Mouse (Mus musculus) CH12.LX (cell line): ENCODE results near the gene Bcdin3d. TPM values are rescaled to one million over a fixed set of nuclear protein-coding genes. Genes with fewer than 3 reads are reported as not detected.

Source experiments
- DNase-seq: peaks from one replicate; pipeline ENCODE4 v3.0.0-alpha.2; 2013; ENCODE audit errors: extremely low read depth
- H3K27ac ChIP-seq: 2 replicates; pipeline ENCODE4 v1.5.1; 2012; ENCODE audit warnings: low read depth, mild to moderate bottlenecking, control low read depth, moderate library complexity; ENCODE audit not compliant: insufficient read depth
- H3K27me3 ChIP-seq: replicated peaks from 2 replicates; pipeline ENCODE3; 2012; ENCODE audit warnings: inconsistent platforms
- H3K36me3 ChIP-seq, 2 experiments: replicated peaks in 1 of 2; 2 replicates each; pipeline versions ENCODE3 to v1.6.1; 2012; ENCODE audit warnings: inconsistent platforms in 1 of 2, low read length in 1 of 2, mild to moderate bottlenecking in 1 of 2, mixed read lengths in 1 of 2, moderate library complexity in 1 of 2; ENCODE audit not compliant: control insufficient read depth in 1 of 2, insufficient read depth in 1 of 2
- H3K4me1 ChIP-seq, 2 experiments: 2 replicates each; pipeline ENCODE4 v1.6.1; 2012; ENCODE audit warnings: inconsistent platforms in 1 of 2, moderate library complexity in 1 of 2; ENCODE audit not compliant: insufficient read depth in 2 of 2, control insufficient read depth in 1 of 2
- H3K4me2 ChIP-seq: 2 replicates; pipeline ENCODE4 v1.6.1; 2012; ENCODE audit warnings: low read depth, mild to moderate bottlenecking, control low read depth; ENCODE audit not compliant: poor library complexity, insufficient read depth, severe bottlenecking
- H3K4me3 ChIP-seq, 3 experiments: fragments of 150-350 bp in 1 of 3; sonication (generic) in 1 of 3; replicated peaks in 1 of 3; 2 replicates each; pipeline versions ENCODE3 to v1.5.1; 2011 to 2012; ENCODE audit warnings: low read depth in 2 of 3, low read length in 2 of 3, mild to moderate bottlenecking in 2 of 3, moderate library complexity in 2 of 3, control low read depth in 1 of 3, improper control_type of control experiment in 1 of 3, inconsistent platforms in 1 of 3, mixed read lengths in 1 of 3; ENCODE audit not compliant: poor library complexity in 1 of 3
- H3K79me2 ChIP-seq: replicated peaks from 2 replicates; pipeline ENCODE4 v1.6.1; 2012; ENCODE audit warnings: mild to moderate bottlenecking, moderate library complexity; ENCODE audit not compliant: control insufficient read depth, poor library complexity, insufficient read depth, severe bottlenecking; ENCODE audit errors: extremely low read depth
- H3K9ac ChIP-seq: 2 replicates; pipeline ENCODE4 v1.6.1; 2012; ENCODE audit warnings: low read depth, mild to moderate bottlenecking, control low read depth, moderate library complexity; ENCODE audit not compliant: insufficient read depth
- H3K9me3 ChIP-seq: replicated peaks from 2 replicates; pipeline ENCODE3; 2012; ENCODE audit warnings: low read length, inconsistent platforms, mixed read lengths
- CHD1 ChIP-seq: IDR thresholded peaks from 2 replicates; pipeline ENCODE4 v1.6.1; 2012; ENCODE audit warnings: low read depth, low read length, improper control_type of control experiment, inconsistent platforms
- CHD2 ChIP-seq: IDR thresholded peaks from 2 replicates; pipeline ENCODE4 v1.6.1; 2011; ENCODE audit warnings: low read length, improper control_type of control experiment
- CTCF ChIP-seq, 2 experiments: IDR thresholded peaks in 1 of 2; conservative IDR thresholded peaks in 1 of 2; 2 replicates each; pipeline ENCODE4 v1.5.1; 2011 to 2012; ENCODE audit warnings: low read depth in 2 of 2, low read length in 2 of 2, improper control_type of control experiment in 1 of 2, inconsistent platforms in 1 of 2, mild to moderate bottlenecking in 1 of 2, moderate library complexity in 1 of 2
- ELF1 ChIP-seq: IDR thresholded peaks from 2 replicates; pipeline ENCODE4 v1.6.1; 2014; ENCODE audit warnings: low read depth, mild to moderate bottlenecking, inconsistent platforms, low read length, improper control_type of control experiment
- ETS1 ChIP-seq: conservative IDR thresholded peaks from 2 replicates; pipeline ENCODE4 v1.6.1; 2012; ENCODE audit warnings: low read depth, mild to moderate bottlenecking, inconsistent platforms, low read length, improper control_type of control experiment, moderate library complexity
- IRF4 ChIP-seq: IDR thresholded peaks from 2 replicates; pipeline ENCODE4 v1.6.1; 2014; ENCODE audit warnings: low read depth, mild to moderate bottlenecking, inconsistent platforms, low read length, improper control_type of control experiment
- JUN ChIP-seq: IDR thresholded peaks from 2 replicates; pipeline ENCODE4 v1.6.1; 2011; ENCODE audit warnings: low read depth, mild to moderate bottlenecking, low read length, improper control_type of control experiment, moderate library complexity; ENCODE audit not compliant: insufficient read depth
- KAT2A ChIP-seq: IDR thresholded peaks from 2 replicates; pipeline ENCODE4 v1.6.1; 2012; ENCODE audit warnings: low read length, improper control_type of control experiment, inconsistent platforms; ENCODE audit not compliant: insufficient replicate concordance
- MAX ChIP-seq: IDR thresholded peaks from 2 replicates; pipeline ENCODE4 v1.6.1; 2011; ENCODE audit warnings: low read length, improper control_type of control experiment
- MEF2A ChIP-seq: IDR thresholded peaks from 2 replicates; pipeline ENCODE4 v1.6.1; 2014; ENCODE audit warnings: low read depth, mild to moderate bottlenecking, inconsistent platforms, low read length, improper control_type of control experiment, borderline replicate concordance
- MXI1 ChIP-seq: IDR thresholded peaks from 2 replicates; pipeline ENCODE4 v1.6.1; 2011; ENCODE audit warnings: mild to moderate bottlenecking, low read depth, low read length, improper control_type of control experiment
- MYC ChIP-seq: IDR thresholded peaks from 2 replicates; pipeline ENCODE4 v1.6.1; 2011; ENCODE audit warnings: low read depth, mild to moderate bottlenecking, improper control_type of control experiment, low read length
- NELFE ChIP-seq: IDR thresholded peaks from 2 replicates; pipeline ENCODE4 v1.6.1; 2011; ENCODE audit warnings: low read depth, low read length, improper control_type of control experiment
- POLR2A ChIP-seq: IDR thresholded peaks from 2 replicates; pipeline ENCODE4 v1.6.1; 2011; ENCODE audit warnings: low read depth, mild to moderate bottlenecking, improper control_type of control experiment, low read length
- RAD21 ChIP-seq: IDR thresholded peaks from 2 replicates; pipeline ENCODE4 v1.6.1; 2011; ENCODE audit warnings: low read depth, mild to moderate bottlenecking, low read length, improper control_type of control experiment, moderate library complexity
- RCOR1 ChIP-seq: conservative IDR thresholded peaks from 2 replicates; pipeline ENCODE4 v1.6.1; 2012; ENCODE audit warnings: low read depth, mild to moderate bottlenecking, inconsistent platforms, low read length, improper control_type of control experiment
- SIN3A ChIP-seq: IDR thresholded peaks from 2 replicates; pipeline ENCODE4 v1.6.1; 2012; ENCODE audit warnings: low read length, improper control_type of control experiment, inconsistent platforms
- SMC3 ChIP-seq: IDR thresholded peaks from 2 replicates; pipeline ENCODE4 v1.6.1; 2011; ENCODE audit warnings: low read depth, low read length, improper control_type of control experiment
- TBP ChIP-seq: conservative IDR thresholded peaks from 2 replicates; pipeline ENCODE4 v1.6.1; 2011; ENCODE audit warnings: low read depth, low read length, improper control_type of control experiment
- TCF12 ChIP-seq: IDR thresholded peaks from 2 replicates; pipeline ENCODE4 v1.6.1; 2014; ENCODE audit warnings: low read depth, mild to moderate bottlenecking, inconsistent platforms, low read length, improper control_type of control experiment
- USF1 ChIP-seq: IDR thresholded peaks from 2 replicates; pipeline ENCODE4 v1.6.1; 2014; ENCODE audit warnings: low read depth, mild to moderate bottlenecking, inconsistent platforms, low read length, improper control_type of control experiment
- ZKSCAN1 ChIP-seq: IDR thresholded peaks from 2 replicates; pipeline ENCODE4 v1.6.1; 2012; ENCODE audit warnings: low read depth, inconsistent platforms, low read length, improper control_type of control experiment, borderline replicate concordance
- ZMIZ1 ChIP-seq: IDR thresholded peaks from 2 replicates; pipeline ENCODE4 v1.6.1; 2012; ENCODE audit warnings: low read depth, mild to moderate bottlenecking, inconsistent platforms, low read length, improper control_type of control experiment
- ZNF384 ChIP-seq: IDR thresholded peaks from 2 replicates; pipeline ENCODE4 v1.6.1; 2012; ENCODE audit warnings: low read depth, low read length, improper control_type of control experiment, inconsistent platforms
- dilution Hi-C: fragments of 300-500 bp; cut with MboI; formaldehyde crosslinking; loops from 2 replicates; pipeline ENCODE4 v1.14.3; 2020; ENCODE audit warnings: low sequenced_read_pairs; ENCODE audit not compliant: extremely low pct_unique_long_range_greater_than_20kb, extremely low pct_ligation_motif_present
- in situ Hi-C: fragments of 300-500 bp; cut with MboI; formaldehyde crosslinking; loops from 3 replicates; pipeline ENCODE4 v1.14.3; 2019; ENCODE audit warnings: low sequenced_read_pairs, low pct_ligation_motif_present, low pct_unique_long_range_greater_than_20kb, mixed read lengths
- polyA plus RNA-seq: library from polyadenylated mRNA; unstranded; fragments of >175 nt; gene quantifications from 2 replicates; pipeline ENCODE4 v1.2.1, GENCODE M21; 2012; ENCODE audit warnings: low read depth; ENCODE audit not compliant: insufficient read length
- total RNA-seq, 2 experiments: library from RNA; depleted of rRNA; stranded (reverse); fragments of 300-350 nt in 1 of 2; fragments of >200 nt in 1 of 2; gene quantifications; 2 replicates each; pipeline ENCODE4 v1.2.3; 2012 to 2014

Gene Bcdin3d
- total and polyA plus RNA-seq, 3 experiments, result 13.8 to 15.3 (median 14.2) TPM

DNA sequence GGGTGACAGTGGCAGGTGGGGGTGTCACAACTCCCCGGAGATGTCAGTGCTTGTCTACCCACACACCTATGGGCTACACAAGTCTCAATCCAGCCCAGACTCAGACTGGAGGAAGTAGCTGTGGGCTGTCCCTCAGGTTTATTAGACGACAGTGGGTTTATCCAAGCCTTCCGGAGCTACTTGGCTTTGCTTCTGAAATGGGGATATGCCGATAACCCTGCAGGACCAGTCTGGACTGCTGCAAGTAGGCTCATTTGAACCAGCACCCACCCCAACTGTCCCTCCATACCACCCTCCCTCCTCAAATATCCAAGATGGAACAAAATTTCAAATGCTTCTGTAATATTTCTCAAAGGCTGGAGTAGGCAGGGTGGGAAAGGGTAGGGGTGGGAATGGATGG, 23.8 kb upstream of the Bcdin3d start:
- Histone ChIP-seq H3K4me2 (no peak overlapping the region), H3K36me3 (no peaks in the 10 kb centered on the region), H3K27me3 (peaks cover 67% of the 10 kb centered on the region), H3K27ac (no peak overlapping the region), H3K9ac (no peak overlapping the region), H3K79me2 (no peaks in the 10 kb centered on the region), H3K4me3 (no peak overlapping the region), H3K9me3 (no peaks in the 10 kb centered on the region), H3K4me1 (peaks cover 17 to 45% of the 10 kb centered on the region in 2 experiments)
- in situ Hi-C loops (loop anchor here (5.0 kb wide), 1 partner anchor 99 kb away; no protein-coding TSS in a partner anchor), dilution Hi-C loops (no loop called here)
- TF ChIP-seq POLR2A (no peak), MXI1 (no peak), KAT2A (no peak), ZNF384 (no peak), MYC (no peak), TCF12 (no peak), JUN (no peak), MEF2A (no peak), RAD21 (no peak), USF1 (no peak), RCOR1 (no peak), SIN3A (no peak), MAX (no peak), ZKSCAN1 (no peak), IRF4 (no peak)
- DNase-seq, result no peak

DNA sequence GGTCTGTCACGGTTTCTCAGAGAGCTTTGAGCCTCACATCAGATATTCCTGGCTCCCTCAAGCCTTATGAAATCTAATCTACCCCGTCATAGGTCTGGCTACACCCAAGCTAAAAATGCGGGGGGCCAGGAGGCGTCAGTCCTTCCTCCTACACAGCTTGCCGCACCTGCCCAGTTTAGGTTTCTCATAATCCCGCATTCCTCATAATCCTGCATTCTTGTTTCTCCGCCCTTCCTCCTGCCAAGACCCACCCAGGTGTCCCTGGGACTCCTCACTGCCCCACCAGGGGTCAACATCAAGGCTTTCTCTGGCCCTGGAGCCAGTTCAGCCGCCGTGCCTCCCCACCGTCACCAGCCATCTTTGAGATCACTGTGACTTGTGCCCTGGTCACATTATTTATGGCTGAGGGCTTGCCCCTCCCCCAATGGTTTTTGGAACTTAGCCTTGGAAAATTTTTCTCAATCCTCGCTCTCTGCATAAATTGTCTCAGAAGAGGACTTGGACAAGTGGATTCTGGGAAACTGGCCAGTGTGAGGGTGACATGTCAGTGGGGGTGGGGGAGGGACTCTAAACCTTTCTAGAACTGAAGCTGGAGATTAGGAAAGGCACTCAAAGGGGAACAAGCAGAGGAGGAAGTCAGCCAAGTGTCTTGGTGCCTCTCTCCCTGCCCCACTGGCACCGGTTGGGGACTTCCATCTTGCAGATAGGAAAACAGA, 23.2 kb upstream of the Bcdin3d start:
- no peak overlapping the region for H3K9ac ChIP-seq
- H3K36me3 ChIP-seq, result no peaks in the 10 kb centered on the region
- in situ Hi-C loops (loop anchor here (5.0 kb wide), 1 partner anchor 100 kb away; no protein-coding TSS in a partner anchor), dilution Hi-C loops (no loop called here)
- H3K27me3 ChIP-seq, result peaks cover 67% of the 10 kb centered on the region
- no peaks in the 10 kb centered on the region for H3K79me2 ChIP-seq
- H3K4me2 ChIP-seq, result peak overlapping the region; percentile 40
- H3K27ac ChIP-seq, result no peak overlapping the region
- peaks cover 17 to 45% of the 10 kb centered on the region in 2 experiments for H3K4me1 ChIP-seq
- no peak overlapping the region for H3K4me3 ChIP-seq
- TF ChIP-seq SIN3A, result no peak; the same call in 1 of the 2 replicates
- TF ChIP-seq CTCF (conservative IDR thresholded peaks at IDR 0.05 in 1 of 2, IDR thresholded peaks at IDR 0.05 in 1 of 2; ENCODE audit: low read depth in 2 of 2, low read length in 2 of 2), result no peak
- TF ChIP-seq JUN, result no peak
- TF ChIP-seq ETS1, result no peak
- peak; percentile 78 for TF ChIP-seq ZMIZ1
- TF ChIP-seq MYC, result no peak
- TF ChIP-seq ELF1, result no peak
- no peak for TF ChIP-seq TBP
- TF ChIP-seq CHD1, result no peak
- TF ChIP-seq SMC3, result no peak
- no peak for TF ChIP-seq MXI1
- TF ChIP-seq NELFE, result 0 out of 2 replicates have a peak, but pooled peaks have one; percentile 19
- TF ChIP-seq CHD2, result 0 out of 2 replicates have a peak, but pooled peaks have one; percentile 43
- peak; percentile 24 for DNase-seq
- no peaks in the 10 kb centered on the region for H3K9me3 ChIP-seq
